Mouse (Mus musculus) adrenal gland, adult 18-20 months (tissue): Measurements from ENCODE around the gene Uox. TPM values are rescaled to one million over a fixed set of nuclear protein-coding genes. Genes with fewer than 3 reads are reported as not detected.

Source experiments
- DNase-seq, 2 experiments: peaks; one replicate each; pipeline ENCODE4 v3.0.0; 2021 to 2022; ENCODE audit warnings: low spot score in 2 of 2
- total RNA-seq, 2 experiments: library from RNA; stranded (reverse); gene quantifications; 1 replicate in 1 of 2; 2 replicates in 1 of 2; pipeline ENCODE4 v1.2.3; 2021

Gene Uox
- total RNA-seq, 2 experiments from 2014 or later, result 0.53 TPM; not detected in 1

DNA sequence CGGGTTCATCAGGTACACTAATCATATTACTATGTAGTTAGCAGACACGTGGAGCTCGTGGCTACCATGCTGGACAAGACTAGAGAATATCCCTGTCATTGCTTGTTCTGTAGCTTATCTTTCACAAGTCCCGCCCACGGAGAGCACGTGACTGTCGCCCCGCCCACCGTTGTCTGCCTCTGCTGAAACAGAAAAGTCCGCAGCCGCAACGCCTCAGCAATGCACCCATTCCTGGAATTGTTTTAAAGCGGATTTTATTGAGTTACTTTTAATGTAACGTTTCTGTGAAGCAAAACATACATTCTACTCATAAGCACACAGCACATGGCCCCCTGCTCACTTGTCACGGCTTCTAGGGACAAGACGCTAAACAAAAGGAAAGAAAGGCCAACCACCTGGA, 109.4 kb downstream of the Uox start:
- DNase-seq, result no peak

GRCm38 (mm10) chr3:146680625-146681024, 110.4 kb downstream of the Uox start:
- DNase-seq, result no peak

DNA sequence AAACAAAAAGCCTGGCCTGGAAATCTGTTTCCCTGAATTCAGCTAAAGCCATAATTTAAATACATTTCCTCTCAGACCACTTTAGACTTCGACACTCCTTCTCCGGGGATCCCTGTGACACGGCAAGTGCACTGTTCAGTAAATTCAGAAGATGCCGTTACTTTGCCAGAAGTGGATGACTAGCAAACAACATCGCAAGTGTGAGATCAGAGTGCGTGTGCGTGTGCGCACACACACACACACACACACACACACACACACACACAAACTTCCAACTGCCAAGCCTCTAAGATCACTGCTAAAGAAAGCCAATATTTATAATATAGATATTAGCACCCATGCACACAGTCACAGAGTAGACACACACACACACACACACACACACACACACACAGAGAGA, 111.5 kb downstream of the Uox start:
- DNase-seq, result no peak

Other genes starting within 250 kb of the Uox start
- gene Ssx2ip, start 165.8 kb upstream of the Uox start, total RNA-seq, result 1 to 10 TPM; 6.4 to 6.6 TPM
- gene Ctbs, start 120.6 kb upstream of the Uox start, total RNA-seq, result 1 to 10 TPM; 5.3 to 8.2 TPM
- 1 to 10 TPM; 2.7 to 3.3 TPM for gene Spata1, start 70.7 kb upstream of the Uox start, total RNA-seq
- gene Gng5, start 70.6 kb upstream of the Uox start, total RNA-seq, result 100 to 1,000 TPM; 264 to 272 TPM
- 10 to 100 TPM; 23.4 to 28.9 TPM for gene Rpf1, start 49.0 kb upstream of the Uox start, total RNA-seq
- not detected for gene Dnase2b, start 45.2 kb downstream of the Uox start, total RNA-seq
- gene 4930503B20Rik, start 80.9 kb downstream of the Uox start, total RNA-seq, result not detected
- gene Samd13, start 115.2 kb downstream of the Uox start, total RNA-seq, result under 1 TPM in 1 of 2 experiments, not detected in 1; 0.58 TPM
- gene Prkacb, start 242.6 kb downstream of the Uox start, total RNA-seq, result 100 to 1,000 TPM in 1 of 2 experiments, 10 to 100 TPM in 1; 99.8 to 120 TPM